Comparison of ENCODE assay signal across 12 mouse cellular contexts in the genomic region with DNA sequence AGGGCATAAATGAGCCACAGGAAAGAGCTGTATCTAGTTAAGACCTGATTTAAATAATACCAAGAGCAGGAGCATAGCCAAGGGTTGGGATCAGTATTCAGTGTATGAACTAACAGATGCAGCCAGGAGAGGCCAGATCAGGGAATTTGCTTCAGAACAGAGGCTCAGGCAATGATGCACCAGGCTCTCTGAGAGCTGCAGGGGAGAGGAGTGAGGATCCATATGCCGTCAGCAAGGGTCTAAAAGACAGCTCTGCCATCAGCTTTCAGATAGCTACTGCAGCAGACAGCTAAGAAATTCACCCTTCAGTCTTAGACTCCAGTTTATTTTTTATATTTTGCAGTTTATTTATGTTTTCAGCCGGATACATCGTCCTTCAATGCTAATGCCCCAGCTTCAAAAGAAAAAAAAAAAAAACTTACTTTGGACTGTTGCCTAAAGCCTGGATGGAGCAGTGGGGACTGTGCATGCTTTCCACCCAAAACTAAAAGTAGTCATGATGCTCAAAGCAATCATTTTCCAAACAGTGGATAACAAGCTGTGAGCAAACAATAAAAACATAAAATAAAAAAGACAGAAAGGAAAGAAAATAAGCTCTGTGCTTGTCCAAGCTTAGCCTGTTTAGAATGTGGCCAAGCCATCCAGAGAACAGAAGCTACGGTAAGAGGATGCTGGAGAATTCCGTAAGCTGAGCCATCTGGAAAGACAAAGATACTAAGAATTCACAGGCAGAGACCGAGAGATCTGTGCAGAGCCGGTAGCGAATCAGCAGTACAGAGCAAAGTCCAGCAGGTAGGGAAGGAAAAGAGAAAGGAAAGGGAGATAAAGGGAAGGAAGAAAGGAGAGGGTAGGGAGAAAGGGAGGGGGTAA. TPM values are rescaled to one million over a fixed set of nuclear protein-coding genes. Genes with fewer than 3 reads are reported as not detected.
DNase-seq lines count a peak whose midpoint lies in the region; ATAC-seq lines count a peak whose summit lies in the region.
"Had no signal": no experiment of that assay in that cellular context is flagged by ENCODE, and none has a peak within 500 bp of the region (broad histone marks: within the 10 kb centered on the region; RNA-seq: fewer than 3 reads in every experiment).

No protein-coding gene starts in this region.

- H3K36me3 ChIP-seq in hindbrain, embryonic 15.5 days: no peaks in the 10 kb centered on the region
- no peaks in the 10 kb centered on the region for H3K36me3 ChIP-seq in hindbrain, embryonic 12.5 days

- peak overlapping the region; percentile 32 for H3K4me2 ChIP-seq in hindbrain, embryonic 15.5 days
- no peak overlapping the region for H3K4me2 ChIP-seq in hindbrain, embryonic 12.5 days (replicated peaks)

- peak overlapping the region; percentile 76 for H3K27ac ChIP-seq in hindbrain, embryonic 15.5 days (replicated peaks)
- H3K27ac ChIP-seq in hindbrain, embryonic 12.5 days: no peak overlapping the region

- H3K9me3 ChIP-seq in hindbrain, embryonic 15.5 days: no peaks in the 10 kb centered on the region
- H3K9me3 ChIP-seq in hindbrain, embryonic 12.5 days (replicated peaks): no peaks in the 10 kb centered on the region

- no peak overlapping the region for H3K4me3 ChIP-seq in hindbrain, embryonic 15.5 days
- no peak overlapping the region for H3K4me3 ChIP-seq in hindbrain, embryonic 12.5 days
- H3K4me3 ChIP-seq: myocyte had no signal

- WGBS in hindbrain, embryonic 15.5 days: 52% methylated on average over 8 of the region's 8 CpGs
- WGBS in hindbrain, embryonic 12.5 days: 66% methylated on average over 8 of the region's 8 CpGs

- ATAC-seq in hindbrain, embryonic 15.5 days (ENCODE audit: low FRiP score, low read depth): peak; percentile 91
- ATAC-seq in hindbrain, embryonic 12.5 days (ENCODE audit: low FRiP score): no peak
- ATAC-seq: liver, postnatal 0 days had no signal

- no peaks in the 10 kb centered on the region for H3K4me1 ChIP-seq in hindbrain, embryonic 15.5 days (replicated peaks)
- 0 out of 2 replicates have a peak, but pooled peaks cover 2% of the 10 kb centered on the region for H3K4me1 ChIP-seq in hindbrain, embryonic 12.5 days

- H3K27me3 ChIP-seq in hindbrain, embryonic 15.5 days: no peaks in the 10 kb centered on the region
- H3K27me3 ChIP-seq in hindbrain, embryonic 12.5 days: no peaks in the 10 kb centered on the region

- intact Hi-C loops in heart, postnatal 14 days (cut with DNase I): no loop called here

- no peak overlapping the region for H3K9ac ChIP-seq in hindbrain, embryonic 15.5 days
- no peak overlapping the region for H3K9ac ChIP-seq in hindbrain, embryonic 12.5 days
- H3K9ac ChIP-seq: liver, postnatal 0 days had no signal

- DNase-seq in right cerebral cortex, postnatal 14 days: peak; percentile 6
- DNase-seq in right cerebral cortex, postnatal 36 days (ENCODE audit: low spot score in 2 of 2): no peak
- DNase-seq in layer of hippocampus, postnatal 36 days: peak; percentile 35 to 44
- DNase-seq in ovary, postnatal 36 days (ENCODE audit: low spot score): no peak
- DNase-seq in heart, postnatal 14 days: no peak
- DNase-seq: liver, postnatal 0 days had no signal

RNA-seq across cellular contexts. Expression of gene Olr1, which starts 26.6 kb away (rescaled TPM):
- polyA plus RNA-seq in hindbrain, embryonic 15.5 days (2015; fragmentation: Nextera tagmentation; extraction: Ambion mirVana): not detected in 2 replicates
- 0.07 TPM in 1 of 2 replicates, not detected in the other for polyA plus RNA-seq in hindbrain, embryonic 12.5 days (2016; fragmentation: Nextera tagmentation; extraction: Ambion mirVana)
- total RNA-seq in layer of hippocampus, postnatal 36 days (2021): not detected
- total RNA-seq in heart, postnatal 14 days (2021): under 1 TPM in 1 of 2 experiments, not detected in 1; 0.12 TPM

RNA-seq across cellular contexts. Expression of gene Clec1a, which starts 28.5 kb away (rescaled TPM):
- 1.9 and 2.2 TPM in 2 replicates for polyA plus RNA-seq in hindbrain, embryonic 15.5 days (2015; fragmentation: Nextera tagmentation; extraction: Ambion mirVana)
- polyA plus RNA-seq in hindbrain, embryonic 12.5 days (2016; fragmentation: Nextera tagmentation; extraction: Ambion mirVana): 0.98 and 1.2 TPM in 2 replicates
- total RNA-seq in layer of hippocampus, postnatal 36 days (2021): 1 to 10 TPM; 3.6 to 4.1 TPM
- total RNA-seq in heart, postnatal 14 days (2021): 10 to 100 TPM; 15.3 to 15.9 TPM

RNA-seq across cellular contexts. Expression of gene Tmem52b, which starts 32.0 kb away (rescaled TPM):
- not detected in 2 replicates for polyA plus RNA-seq in hindbrain, embryonic 15.5 days (2015; fragmentation: Nextera tagmentation; extraction: Ambion mirVana)
- polyA plus RNA-seq in hindbrain, embryonic 12.5 days (2016; fragmentation: Nextera tagmentation; extraction: Ambion mirVana): not detected in 2 replicates
- total RNA-seq in layer of hippocampus, postnatal 36 days (2021): not detected
- not detected for total RNA-seq in heart, postnatal 14 days (2021)
- total RNA-seq: left cerebral cortex, adult 8-10 months had no signal
- polyA plus RNA-seq: liver, postnatal 0 days; myocyte; spleen, adult 2 months; thymus, postnatal 0 days had no signal

RNA-seq across cellular contexts. Expression of gene Gabarapl1, which starts 52.6 kb away (rescaled TPM):
- polyA plus RNA-seq in hindbrain, embryonic 15.5 days (2015; fragmentation: Nextera tagmentation; extraction: Ambion mirVana): 209 and 213 TPM in 2 replicates
- polyA plus RNA-seq in hindbrain, embryonic 12.5 days (2016; fragmentation: Nextera tagmentation; extraction: Ambion mirVana): 105 and 106 TPM in 2 replicates
- total RNA-seq in layer of hippocampus, postnatal 36 days (2021): 100 to 1,000 TPM; 613 to 662 TPM
- 10 to 100 TPM; 79.8 to 85.9 TPM for total RNA-seq in heart, postnatal 14 days (2021)

Comparison
In these comparisons a context has a peak if more than half of its experiments do, and no peak if none do; other contexts are left out.
1. DNase-seq: peak in right cerebral cortex, postnatal 14 days (single experiment) and layer of hippocampus, postnatal 36 days (2 of 2); none in right cerebral cortex, postnatal 36 days (0 of 2), ovary, postnatal 36 days (single experiment) and heart, postnatal 14 days (0 of 2).